Comparison of ENCODE assay signal across 12 mouse cellular contexts in genomic region chr4:101552372-101552771, GRCm38 (mm10). TPM values are rescaled to one million over a fixed set of nuclear protein-coding genes. Genes with fewer than 3 reads are reported as not detected.
DNase-seq lines count a peak whose midpoint lies in the region; ATAC-seq and TF ChIP-seq lines count a peak whose summit lies in the region.
"Had no signal": no experiment of that assay in that cellular context is flagged by ENCODE, and none has a peak within 500 bp of the region (broad histone marks: within the 10 kb centered on the region; RNA-seq: fewer than 3 reads in every experiment).

No protein-coding gene starts in this region.

- peak overlapping the region; percentile 49; the same call in 1 of the 2 replicates for H3K27ac ChIP-seq in hindbrain, embryonic 13.5 days
- no peak overlapping the region for H3K27ac ChIP-seq in hindbrain, embryonic 11.5 days (ENCODE audit: low read depth, low read length)
- H3K27ac ChIP-seq in forebrain, postnatal 0 days (ENCODE audit: low read depth, low read length): no peak overlapping the region
- no peak overlapping the region for H3K27ac ChIP-seq in midbrain, embryonic 16.5 days (ENCODE audit: low read length)
- H3K27ac ChIP-seq: limb, embryonic 10.5 days; liver, embryonic 14.5 days had no signal

- WGBS in hindbrain, embryonic 13.5 days: 15% methylated on average over 5 of the region's 5 CpGs
- WGBS in hindbrain, embryonic 11.5 days: 21% methylated on average over 5 of the region's 5 CpGs
- 11% methylated on average over 5 of the region's 5 CpGs for WGBS in forebrain, postnatal 0 days
- 14% methylated on average over 5 of the region's 5 CpGs for WGBS in midbrain, embryonic 16.5 days

- H3K36me3 ChIP-seq in hindbrain, embryonic 13.5 days: no peaks in the 10 kb centered on the region
- H3K36me3 ChIP-seq in hindbrain, embryonic 11.5 days (ENCODE audit: control insufficient read depth, insufficient read depth, low read length): no peaks in the 10 kb centered on the region
- H3K36me3 ChIP-seq in forebrain, postnatal 0 days (ENCODE audit: insufficient read depth): no peaks in the 10 kb centered on the region
- no peaks in the 10 kb centered on the region for H3K36me3 ChIP-seq in midbrain, embryonic 16.5 days (ENCODE audit: control insufficient read depth, insufficient read depth, low read length)
- H3K36me3 ChIP-seq: limb, embryonic 10.5 days had no signal

- H3K27me3 ChIP-seq in hindbrain, embryonic 13.5 days: 0 out of 2 replicates have a peak, but pooled peaks cover 3% of the 10 kb centered on the region
- H3K27me3 ChIP-seq in hindbrain, embryonic 11.5 days (ENCODE audit: control insufficient read depth, insufficient read depth, low read length): peaks cover 4% of the 10 kb centered on the region; the same call in 1 of the 2 replicates
- H3K27me3 ChIP-seq in forebrain, postnatal 0 days (ENCODE audit: insufficient read depth, low read length): no peaks in the 10 kb centered on the region
- no peaks in the 10 kb centered on the region; the same call in 1 of the 2 replicates for H3K27me3 ChIP-seq in midbrain, embryonic 16.5 days (ENCODE audit: control insufficient read depth, insufficient read depth, low read depth, low read length)

- peak overlapping the region; percentile 63 for H3K4me3 ChIP-seq in hindbrain, embryonic 13.5 days
- no peak overlapping the region for H3K4me3 ChIP-seq in hindbrain, embryonic 11.5 days (ENCODE audit: low read depth, low read length)
- no peak overlapping the region for H3K4me3 ChIP-seq in forebrain, postnatal 0 days (ENCODE audit: low read depth, low read length)
- H3K4me3 ChIP-seq in midbrain, embryonic 16.5 days (ENCODE audit: low read depth, low read length): no peak overlapping the region
- H3K4me3 ChIP-seq: limb, embryonic 10.5 days had no signal

- H3K9ac ChIP-seq in hindbrain, embryonic 13.5 days: peak overlapping the region; percentile 46; the same call in 1 of the 2 replicates
- no peak overlapping the region for H3K9ac ChIP-seq in hindbrain, embryonic 11.5 days (ENCODE audit: low read depth, low read length)
- H3K9ac ChIP-seq in forebrain, postnatal 0 days: no peak overlapping the region
- no peak overlapping the region for H3K9ac ChIP-seq in midbrain, embryonic 16.5 days (ENCODE audit: low read depth, low read length)
- H3K9ac ChIP-seq: liver, embryonic 14.5 days had no signal

- no peaks in the 10 kb centered on the region for H3K9me3 ChIP-seq in hindbrain, embryonic 13.5 days
- no peaks in the 10 kb centered on the region for H3K9me3 ChIP-seq in hindbrain, embryonic 11.5 days (ENCODE audit: control insufficient read depth, low read length)
- H3K9me3 ChIP-seq in forebrain, postnatal 0 days (ENCODE audit: low read length): no peaks in the 10 kb centered on the region
- no peaks in the 10 kb centered on the region for H3K9me3 ChIP-seq in midbrain, embryonic 16.5 days (replicated peaks; ENCODE audit: control insufficient read depth, low read length, poor library complexity, severe bottlenecking)
- H3K9me3 ChIP-seq: limb, embryonic 10.5 days had no signal

- peaks cover 35% of the 10 kb centered on the region for H3K4me1 ChIP-seq in hindbrain, embryonic 13.5 days (replicated peaks)
- no peaks in the 10 kb centered on the region for H3K4me1 ChIP-seq in hindbrain, embryonic 11.5 days (replicated peaks; ENCODE audit: control insufficient read depth, insufficient read depth, low read length)
- H3K4me1 ChIP-seq in forebrain, postnatal 0 days (ENCODE audit: insufficient read depth): no peaks in the 10 kb centered on the region; the same call in 1 of the 2 replicates
- peaks cover 26% of the 10 kb centered on the region for H3K4me1 ChIP-seq in midbrain, embryonic 16.5 days (ENCODE audit: control insufficient read depth, insufficient read depth, low read length)

- no peak for ATAC-seq in hindbrain, embryonic 13.5 days (ENCODE audit: low FRiP score)
- ATAC-seq in hindbrain, embryonic 11.5 days (ENCODE audit: low FRiP score): no peak
- no peak for ATAC-seq in forebrain, postnatal 0 days
- ATAC-seq in midbrain, embryonic 16.5 days: no peak

- H3K4me2 ChIP-seq in hindbrain, embryonic 13.5 days: peak overlapping the region; percentile 66
- H3K4me2 ChIP-seq in hindbrain, embryonic 11.5 days (replicated peaks; ENCODE audit: low read depth, low read length): no peak overlapping the region
- peak overlapping the region; percentile 71 for H3K4me2 ChIP-seq in forebrain, postnatal 0 days (ENCODE audit: low read depth)
- peak overlapping the region; percentile 72 for H3K4me2 ChIP-seq in midbrain, embryonic 16.5 days (ENCODE audit: low read length)

- no peak for TF ChIP-seq CTCF in forebrain, postnatal 0 days (IDR thresholded peaks at IDR 0.05; ENCODE audit: low read depth)

- no peak for DNase-seq in hindbrain, embryonic 11.5 days (ENCODE audit: low spot score)
- DNase-seq in brain, adult 2 months (ENCODE audit: low read depth, low spot score): peak; percentile 68
- peak; percentile 12 for DNase-seq in forebrain, postnatal 0 days
- DNase-seq in ovary, adult 18-20 months (ENCODE audit: low spot score): no peak
- DNase-seq in kidney, postnatal 36 days: no peak
- DNase-seq: adrenal gland, adult 8-10 months; gastrocnemius, postnatal 25 days; kidney, adult 18-20 months had no signal

RNA-seq across cellular contexts. Expression of gene Dnajc6, which starts 55.9 kb away (rescaled TPM):
- polyA plus RNA-seq in hindbrain, embryonic 13.5 days (2015; fragmentation: Nextera tagmentation; extraction: Ambion mirVana): 31.2 and 33.5 TPM in 2 replicates
- 6.0 and 6.9 TPM in 2 replicates for polyA plus RNA-seq in hindbrain, embryonic 11.5 days (2014; fragmentation: Nextera tagmentation; extraction: Ambion mirVana)
- 122 and 153 TPM in 2 replicates for total RNA-seq in forebrain, postnatal 0 days (2014; rRNA removed)
- 28.9 and 46.0 TPM in 2 replicates for polyA plus RNA-seq in forebrain, postnatal 0 days (2015; fragmentation: Nextera tagmentation; extraction: Ambion mirVana)
- 62.0 and 77.1 TPM in 2 replicates for polyA plus RNA-seq in midbrain, embryonic 16.5 days (2015; fragmentation: Nextera tagmentation; extraction: Ambion mirVana)

Comparison
In these comparisons a context has a peak if more than half of its experiments do, and no peak if none do; other contexts are left out.
1. DNase-seq: peak in brain, adult 2 months (single experiment) and forebrain, postnatal 0 days (single experiment); none in hindbrain, embryonic 11.5 days (single experiment), ovary, adult 18-20 months (single experiment) and kidney, postnatal 36 days (0 of 2).